Mouse (Mus musculus) MEL (cell line): ENCODE results near the gene Gm14862. TPM values are rescaled to one million over a fixed set of nuclear protein-coding genes. Genes with fewer than 3 reads are reported as not detected.

Source experiments
- DNase-seq: peaks from one replicate; pipeline ENCODE4 v3.0.0; 2011; ENCODE audit warnings: low read depth, low spot score
- H3K27ac ChIP-seq: 2 replicates; pipeline ENCODE4 v1.5.1; 2012; ENCODE audit warnings: low read depth, mild to moderate bottlenecking, control low read depth, low read length, moderate library complexity; ENCODE audit not compliant: control insufficient read depth
- H3K27me3 ChIP-seq, 2 experiments: fragments of 150-350 bp in 1 of 2; sonication (generic) in 1 of 2; 2 replicates each; pipeline ENCODE4 v1.6.1; 2012; ENCODE audit warnings: low read length in 2 of 2, mild to moderate bottlenecking in 2 of 2, improper control_type of control experiment in 1 of 2, moderate library complexity in 1 of 2; ENCODE audit not compliant: insufficient read depth in 2 of 2, control insufficient read depth in 1 of 2
- H3K36me3 ChIP-seq, 2 experiments: 2 replicates each; pipeline ENCODE4 v1.6.1; 2012 to 2014; ENCODE audit warnings: low read length in 2 of 2, improper control_type of control experiment in 1 of 2, inconsistent platforms in 1 of 2, mild to moderate bottlenecking in 1 of 2; ENCODE audit not compliant: insufficient read depth in 2 of 2, control insufficient read depth in 1 of 2
- H3K4me1 ChIP-seq, 2 experiments: fragments of 150-350 bp in 1 of 2; sonication (generic) in 1 of 2; 2 replicates each; pipeline ENCODE4 v1.6.1; 2012; ENCODE audit warnings: low read length in 2 of 2, improper control_type of control experiment in 1 of 2, mild to moderate bottlenecking in 1 of 2; ENCODE audit not compliant: insufficient read depth in 2 of 2, control insufficient read depth in 1 of 2
- H3K4me3 ChIP-seq, 2 experiments: fragments of 150-350 bp in 1 of 2; sonication (generic) in 1 of 2; 2 replicates each; pipeline ENCODE4 v1.5.1; 2012; ENCODE audit warnings: low read depth in 2 of 2, low read length in 2 of 2, mild to moderate bottlenecking in 2 of 2, moderate library complexity in 2 of 2, control low read depth in 1 of 2, improper control_type of control experiment in 1 of 2; ENCODE audit not compliant: control insufficient read depth in 1 of 2, insufficient read depth in 1 of 2
- H3K79me2 ChIP-seq: 2 replicates; pipeline ENCODE4 v1.6.1; 2012; ENCODE audit warnings: mild to moderate bottlenecking, low read length, moderate library complexity; ENCODE audit not compliant: control insufficient read depth, poor library complexity, insufficient read depth
- H3K9ac ChIP-seq: 2 replicates; pipeline ENCODE4 v1.6.1; 2012; ENCODE audit warnings: low read depth, mild to moderate bottlenecking, control low read depth, low read length, moderate library complexity; ENCODE audit not compliant: control insufficient read depth, poor library complexity, severe bottlenecking
- H3K9me3 ChIP-seq: fragments of 150-350 bp; sonication (generic); replicated peaks from 2 replicates; pipeline ENCODE4 v1.6.1; 2012; ENCODE audit warnings: mild to moderate bottlenecking, low read length, improper control_type of control experiment, moderate library complexity; ENCODE audit not compliant: insufficient read depth
- BHLHE40 ChIP-seq: IDR thresholded peaks from 2 replicates; pipeline ENCODE4 v1.6.1; 2012; ENCODE audit warnings: low read depth, mild to moderate bottlenecking, inconsistent platforms, low read length, improper control_type of control experiment, borderline replicate concordance
- CHD1 ChIP-seq: IDR thresholded peaks from 2 replicates; pipeline ENCODE4 v1.6.1; 2012; ENCODE audit warnings: low read depth, mild to moderate bottlenecking, inconsistent platforms, low read length, improper control_type of control experiment
- CHD2 ChIP-seq: IDR thresholded peaks from 2 replicates; pipeline ENCODE4 v1.6.1; 2011; ENCODE audit warnings: low read length, improper control_type of control experiment
- CTCF ChIP-seq, 3 experiments: IDR thresholded peaks in 2 of 3; conservative IDR thresholded peaks in 1 of 3; 2 replicates each; pipeline ENCODE4 v1.5.1; 2011 to 2012; ENCODE audit warnings: low read length in 3 of 3, low read depth in 2 of 3, mild to moderate bottlenecking in 2 of 3, improper control_type of control experiment in 1 of 3, inconsistent platforms in 1 of 3, mixed read lengths in 1 of 3, moderate library complexity in 1 of 3; ENCODE audit not compliant: control insufficient read depth in 1 of 3, insufficient read depth in 1 of 3, poor library complexity in 1 of 3, severe bottlenecking in 1 of 3
- E2F4 ChIP-seq: IDR thresholded peaks from 2 replicates; pipeline ENCODE4 v1.6.1; 2011; ENCODE audit warnings: low read depth, low read length, improper control_type of control experiment, borderline replicate concordance
- ELF1 ChIP-seq: IDR thresholded peaks from 2 replicates; pipeline ENCODE4 v1.6.1; 2014; ENCODE audit warnings: low read depth, mild to moderate bottlenecking, inconsistent platforms, low read length, improper control_type of control experiment, moderate library complexity
- EP300 ChIP-seq, 2 experiments: IDR thresholded peaks; 2 replicates each; pipeline ENCODE4 v1.6.1; 2011; ENCODE audit warnings: improper control_type of control experiment in 2 of 2, low read length in 2 of 2, low read depth in 1 of 2, mild to moderate bottlenecking in 1 of 2
- ETS1 ChIP-seq: IDR thresholded peaks from 2 replicates; pipeline ENCODE4 v1.6.1; 2012; ENCODE audit warnings: low read depth, mild to moderate bottlenecking, inconsistent platforms, low read length, improper control_type of control experiment, moderate library complexity
- GABPA ChIP-seq: IDR thresholded peaks from 2 replicates; pipeline ENCODE4 v1.6.1; 2012; ENCODE audit warnings: low read depth, mild to moderate bottlenecking, inconsistent platforms, low read length, improper control_type of control experiment, moderate library complexity
- GATA1 ChIP-seq: IDR thresholded peaks from 2 replicates; pipeline ENCODE4 v1.6.1; 2011; ENCODE audit warnings: low read depth, low read length, improper control_type of control experiment
- HCFC1 ChIP-seq: IDR thresholded peaks from 2 replicates; pipeline ENCODE4 v1.6.1; 2012; ENCODE audit warnings: low read depth, mild to moderate bottlenecking, inconsistent platforms, low read length, improper control_type of control experiment, moderate library complexity
- JUND ChIP-seq: IDR thresholded peaks from 2 replicates; pipeline ENCODE4 v1.6.1; 2011; ENCODE audit warnings: low read depth, mild to moderate bottlenecking, improper control_type of control experiment, low read length
- MAFK ChIP-seq: IDR thresholded peaks from 2 replicates; pipeline ENCODE4 v1.6.1; 2011; ENCODE audit warnings: low read depth, mild to moderate bottlenecking, low read length, improper control_type of control experiment, borderline replicate concordance
- MAX ChIP-seq: IDR thresholded peaks from 2 replicates; pipeline ENCODE4 v1.6.1; 2011; ENCODE audit warnings: low read length, improper control_type of control experiment
- MAZ ChIP-seq: IDR thresholded peaks from 2 replicates; pipeline ENCODE4 v1.6.1; 2012; ENCODE audit warnings: low read depth, mild to moderate bottlenecking, inconsistent platforms, low read length, improper control_type of control experiment
- MEF2A ChIP-seq: IDR thresholded peaks from 2 replicates; pipeline ENCODE4 v1.6.1; 2014; ENCODE audit warnings: low read depth, mild to moderate bottlenecking, inconsistent platforms, low read length, improper control_type of control experiment; ENCODE audit not compliant: poor library complexity, insufficient replicate concordance, severe bottlenecking; ENCODE audit errors: extremely low read depth
- MXI1 ChIP-seq: IDR thresholded peaks from 2 replicates; pipeline ENCODE4 v1.6.1; 2011; ENCODE audit warnings: mild to moderate bottlenecking, low read depth, low read length, improper control_type of control experiment
- MYC ChIP-seq: IDR thresholded peaks from 2 replicates; pipeline ENCODE4 v1.6.1; 2011; ENCODE audit warnings: low read depth, mild to moderate bottlenecking, low read length, improper control_type of control experiment, moderate library complexity
- NELFE ChIP-seq: IDR thresholded peaks from 2 replicates; pipeline ENCODE4 v1.6.1; 2011; ENCODE audit warnings: low read depth, low read length, improper control_type of control experiment
- NRF1 ChIP-seq: IDR thresholded peaks from 2 replicates; pipeline ENCODE4 v1.6.1; 2014; ENCODE audit warnings: low read depth, mild to moderate bottlenecking, inconsistent platforms, low read length, improper control_type of control experiment, moderate library complexity; ENCODE audit not compliant: poor library complexity, insufficient read depth, severe bottlenecking
- POLR2AphosphoS5 ChIP-seq: IDR thresholded peaks from 2 replicates; pipeline ENCODE4 v1.6.1; 2012; ENCODE audit warnings: low read depth, borderline replicate concordance, mild to moderate bottlenecking, inconsistent platforms, low read length, moderate library complexity, mixed read lengths
- RAD21 ChIP-seq: IDR thresholded peaks from 2 replicates; pipeline ENCODE4 v1.6.1; 2011; ENCODE audit warnings: mild to moderate bottlenecking, low read depth, low read length, improper control_type of control experiment
- RCOR1 ChIP-seq: IDR thresholded peaks from 2 replicates; pipeline ENCODE4 v1.6.1; 2012; ENCODE audit warnings: low read depth, mild to moderate bottlenecking, inconsistent platforms, low read length, improper control_type of control experiment
- SMC3 ChIP-seq: IDR thresholded peaks from 2 replicates; pipeline ENCODE4 v1.6.1; 2011; ENCODE audit warnings: low read depth, low read length, improper control_type of control experiment
- TAL1 ChIP-seq: IDR thresholded peaks from 2 replicates; pipeline ENCODE4 v1.6.1; 2012; ENCODE audit warnings: mild to moderate bottlenecking, inconsistent platforms, low read length, moderate library complexity, mixed read lengths
- TBP ChIP-seq: IDR thresholded peaks from 2 replicates; pipeline ENCODE4 v1.8.0; 2011; ENCODE audit warnings: low read depth, low read length, improper control_type of control experiment
- UBTF ChIP-seq: IDR thresholded peaks from 2 replicates; pipeline ENCODE4 v1.6.1; 2012; ENCODE audit warnings: low read depth, mild to moderate bottlenecking, inconsistent platforms, low read length, improper control_type of control experiment, moderate library complexity, borderline replicate concordance; ENCODE audit not compliant: insufficient read depth
- USF1 ChIP-seq: IDR thresholded peaks from 2 replicates; pipeline ENCODE4 v1.6.1; 2014; ENCODE audit warnings: low read depth, mild to moderate bottlenecking, inconsistent platforms, low read length, improper control_type of control experiment, moderate library complexity
- USF2 ChIP-seq, 2 experiments: IDR thresholded peaks; 2 replicates each; pipeline ENCODE4 v1.6.1; 2011 to 2012; ENCODE audit warnings: improper control_type of control experiment in 2 of 2, low read length in 2 of 2, borderline replicate concordance in 1 of 2, inconsistent platforms in 1 of 2, low read depth in 1 of 2, mild to moderate bottlenecking in 1 of 2; ENCODE audit not compliant: insufficient read depth in 1 of 2
- ZC3H11A ChIP-seq: IDR thresholded peaks from 2 replicates; pipeline ENCODE4 v1.6.1; 2012; ENCODE audit warnings: low read depth, mild to moderate bottlenecking, inconsistent platforms, low read length, improper control_type of control experiment
- ZMIZ1 ChIP-seq: IDR thresholded peaks from 2 replicates; pipeline ENCODE4 v1.6.1; 2012; ENCODE audit warnings: low read depth, mild to moderate bottlenecking, inconsistent platforms, low read length, improper control_type of control experiment, moderate library complexity
- polyA plus RNA-seq, 2 experiments: library from polyadenylated mRNA; stranded (reverse) in 1 of 2; unstranded in 1 of 2; fragments of >175 nt in 1 of 2; fragments of >200 nt in 1 of 2; gene quantifications; 2 replicates each; pipeline versions ENCODE4 v1.2.1 to v1.2.4; 2012; ENCODE audit warnings: low replicate concordance in 2 of 2, low read depth in 1 of 2; ENCODE audit not compliant: insufficient read length in 2 of 2, insufficient read depth in 1 of 2, missing spikeins in 1 of 2
- total RNA-seq: library from RNA; depleted of rRNA; stranded (reverse); fragments of 300-350 nt; gene quantifications from 2 replicates; pipeline ENCODE4 v1.2.3, GENCODE M21; 2012

Gene Gm14862
- total and polyA plus RNA-seq, 3 experiments, result not detected

- Histone ChIP-seq H3K36me3 (peaks cover 0 to 3% of the 10 kb centered on the region in 2 experiments; a peak in 1 of 4 replicates), H3K4me3 (no peak overlapping the region), H3K27me3 (no peaks in the 10 kb centered on the region; a peak in 1 of 4 replicates), H3K9me3 (no peaks in the 10 kb centered on the region), H3K4me1 (peaks cover 0 to 3% of the 10 kb centered on the region in 2 experiments; a peak in 2 of 4 replicates), H3K27ac (no peak overlapping the region), H3K79me2 (no peaks in the 10 kb centered on the region), H3K9ac (no peak overlapping the region)
- DNase-seq, result peak; percentile 49
- TF ChIP-seq MAZ (no peak), TAL1 (no peak), ELF1 (no peak), HCFC1 (no peak), JUND (no peak), CHD2 (no peak), MXI1 (no peak), RAD21 (no peak)
Observed at GRCm38 (mm10) chrX:9219570-9219969, 37.1 kb downstream of the Gm14862 start.

GRCm38 (mm10) chrX:9216244-9216643 is 40.5 kb downstream of the Gm14862 start:
- Histone ChIP-seq H3K4me1 (peaks cover 0 to 3% of the 10 kb centered on the region in 2 experiments; a peak in 2 of 4 replicates), H3K79me2 (no peaks in the 10 kb centered on the region), H3K4me3 (no peak overlapping the region), H3K27ac (no peak overlapping the region)
- peak; percentile 82 for DNase-seq
- TF ChIP-seq NRF1 (no peak), USF1 (no peak), MXI1 (no peak), GABPA (no peak), ETS1 (no peak), ZMIZ1 (no peak), SMC3 (peak; percentile 90), POLR2AphosphoS5 (no peak), MAZ (no peak), ZC3H11A (peak; percentile 88), CHD1 (no peak), E2F4 (no peak), NELFE (no peak), MAX (no peak), ELF1 (no peak), TBP (no peak), USF2 (IDR thresholded peaks at IDR 0.05; ENCODE audit: borderline replicate concordance in 1 of 2, insufficient read depth in 1 of 2, low read depth in 1 of 2, low read length in 2 of 2) (no peak), MYC (no peak), BHLHE40 (no peak), EP300 (IDR thresholded peaks at IDR 0.05; ENCODE audit: low read depth in 1 of 2, low read length in 2 of 2) (no peak), GATA1 (no peak), RCOR1 (no peak), CHD2 (no peak), CTCF (IDR thresholded peaks at IDR 0.05 in 2 of 3, conservative IDR thresholded peaks at IDR 0.05 in 1 of 3; ENCODE audit: control insufficient read depth in 1 of 3, insufficient read depth in 1 of 3, low read depth in 2 of 3, low read length in 3 of 3, poor library complexity in 1 of 3, severe bottlenecking in 1 of 3) (peak; percentile 53 to 86 (median 77)), MEF2A (no peak), UBTF (no peak), MAFK (no peak), RAD21 (peak; percentile 78)
- TF ChIP-seq, all 39 proteins: peak for 4
- Histone ChIP-seq H3K9ac (no peak overlapping the region), H3K27me3 (peaks cover 10 to 22% of the 10 kb centered on the region in 2 experiments), H3K36me3 (no peaks in the 10 kb centered on the region), H3K9me3 (no peaks in the 10 kb centered on the region)
